Mouse (Mus musculus) kidney, postnatal 0 days (tissue): Measurements from ENCODE around the gene Setd1a. TPM values are rescaled to one million over a fixed set of nuclear protein-coding genes. Genes with fewer than 3 reads are reported as not detected.

Source experiments
- ATAC-seq: fragments of 200-750 bp; cut with Nextera tagmentation; replicated peaks from 2 replicates; pipeline ENCODE4 v1.8.0; 2017; ENCODE audit warnings: low read depth, moderate number of reproducible peaks, moderate TSS enrichment, moderate library complexity; ENCODE audit not compliant: low FRiP score
- DNase-seq: peaks from one replicate; pipeline ENCODE4 v3.0.0-alpha.2; 2016; ENCODE audit warnings: low spot score
- H3K27ac ChIP-seq: fragments of 300-500 bp; sonication (generic); 2 replicates; pipeline ENCODE4 v1.5.1; 2014; ENCODE audit warnings: mild to moderate bottlenecking
- H3K27me3 ChIP-seq: fragments of 300-500 bp; sonication (generic); 2 replicates; pipeline ENCODE4 v1.6.1; 2014; ENCODE audit warnings: low read length, mixed read lengths; ENCODE audit not compliant: insufficient read depth
- H3K36me3 ChIP-seq: fragments of 300-500 bp; sonication (generic); 2 replicates; pipeline ENCODE4 v1.6.1; 2014; ENCODE audit warnings: low read length, mixed read lengths; ENCODE audit not compliant: insufficient read depth
- H3K4me1 ChIP-seq: fragments of 300-500 bp; sonication (generic); replicated peaks from 2 replicates; pipeline ENCODE4 v1.6.1; 2014; ENCODE audit warnings: antibody characterized with exemption, low read length, mixed read lengths; ENCODE audit not compliant: insufficient read depth
- H3K4me2 ChIP-seq: fragments of 300-500 bp; sonication (generic); 2 replicates; pipeline ENCODE4 v1.6.1; 2014; ENCODE audit warnings: mild to moderate bottlenecking, low read length, moderate library complexity, mixed read lengths
- H3K4me3 ChIP-seq: fragments of 300-500 bp; sonication (generic); replicated peaks from 2 replicates; pipeline ENCODE4 v1.5.1; 2014; ENCODE audit warnings: low read depth, low read length
- H3K9ac ChIP-seq: fragments of 300-500 bp; sonication (generic); 2 replicates; pipeline ENCODE4 v1.6.1; 2014; ENCODE audit warnings: low read depth, low read length
- H3K9me3 ChIP-seq: fragments of 300-500 bp; sonication (generic); replicated peaks from 2 replicates; pipeline ENCODE4 v1.6.1; 2016; ENCODE audit warnings: low read length, inconsistent platforms, mixed read lengths
- CTCF ChIP-seq: IDR thresholded peaks from 2 replicates; pipeline ENCODE4 v1.5.1; 2016; ENCODE audit warnings: antibody characterized with exemption, low read depth, mild to moderate bottlenecking, moderate library complexity
- WGBS: fragments of 180-500 bp; shearing (Covaris S2); extraction: QIAGEN DNeasy Blood & Tissue Kit; methylation state at CpG from one replicate; pipeline ENCODE4 v1.1.7; 2014; 5-methylcytosine and 5-hydroxymethylcytosine counted together
- polyA plus RNA-seq: library from polyadenylated mRNA; unstranded; fragments of >200 nt; fragmentation: Nextera tagmentation; extraction: Ambion mirVana; gene quantifications from 2 replicates; pipeline ENCODE4 v1.2.1, GENCODE M21; 2015

Gene Setd1a
- polyA plus RNA-seq, 1 experiment from 2014 or later = 17.9 TPM

GRCm38 (mm10) chr7:127776878-127777473, 506 bp downstream of the Setd1a start:
- Histone ChIP-seq H3K36me3 (peaks cover 21% of the 10 kb centered on the region), H3K4me2 (peak overlapping the region; percentile 84), H3K9ac (peak overlapping the region; percentile 94), H3K4me1 (peaks cover 5% of the 10 kb centered on the region; the same call in 1 of the 2 replicates), H3K27me3 (no peaks in the 10 kb centered on the region), H3K9me3 (no peaks in the 10 kb centered on the region), H3K27ac (peak overlapping the region; percentile 98), H3K4me3 (peak overlapping the region; percentile 90)
- no peak for TF ChIP-seq CTCF
- ATAC-seq = peak; percentile 90
- DNase-seq = peak; percentile 98
- 0% methylated on average over 67 of the region's 70 CpGs for WGBS

GRCm38 (mm10) chr7:127777474-127778266, 1.2 kb downstream of the Setd1a start:
- H3K9me3 ChIP-seq = no peaks in the 10 kb centered on the region
- H3K4me3 ChIP-seq = peak overlapping the region; percentile 90
- H3K36me3 ChIP-seq = peaks cover 21% of the 10 kb centered on the region
- H3K4me1 ChIP-seq = peaks cover 5% of the 10 kb centered on the region; the same call in 1 of the 2 replicates
- peak overlapping the region; percentile 84 for H3K4me2 ChIP-seq
- H3K27ac ChIP-seq = peak overlapping the region; percentile 98
- 1% methylated on average over 58 of the region's 66 CpGs for WGBS
- DNase-seq (peak; percentile 56), ATAC-seq (peak; percentile 41)
- no peaks in the 10 kb centered on the region for H3K27me3 ChIP-seq
- H3K9ac ChIP-seq = peak overlapping the region; percentile 94
- no peak for TF ChIP-seq CTCF

DNA sequence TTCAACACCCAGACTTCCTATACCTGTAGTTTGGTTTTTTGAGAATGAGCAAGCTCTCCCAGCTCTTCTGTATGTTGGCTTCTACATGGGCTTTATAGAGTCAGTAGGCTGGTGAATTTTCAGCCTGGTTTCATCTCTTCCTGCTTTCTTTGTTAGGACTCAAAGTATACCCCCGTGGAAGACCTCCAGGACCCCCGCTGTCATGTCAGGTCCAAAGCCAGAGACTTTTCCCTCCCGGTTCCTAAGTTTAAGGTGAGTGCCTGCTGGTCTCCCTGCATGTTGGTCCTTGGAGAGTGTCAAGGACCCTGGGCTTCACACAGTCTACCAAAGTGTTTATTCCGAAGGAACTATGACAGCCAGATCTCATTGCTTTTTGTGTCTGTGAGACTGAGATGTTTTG, 1.9 kb downstream of the Setd1a start:
- Histone ChIP-seq H3K9ac (peak overlapping the region; percentile 94), H3K36me3 (peaks cover 21% of the 10 kb centered on the region), H3K4me3 (peak overlapping the region; percentile 90), H3K4me2 (peak overlapping the region; percentile 84), H3K27me3 (no peaks in the 10 kb centered on the region), H3K4me1 (peaks cover 5% of the 10 kb centered on the region; the same call in 1 of the 2 replicates), H3K9me3 (no peaks in the 10 kb centered on the region), H3K27ac (no peak overlapping the region)
- WGBS = 74% methylated on average over 4 of the region's 4 CpGs
- DNase-seq = no peak
- ATAC-seq = no peak
- TF ChIP-seq CTCF = no peak

GRCm38 (mm10) chr7:127785308-127785707, 8.8 kb downstream of the Setd1a start, which contains the start of gene Gm49388:
TSS of gene Gm49388 (plus strand) at chr7:127785608.
- ATAC-seq = no peak
- TF ChIP-seq CTCF = no peak
- H3K9me3 ChIP-seq = no peaks in the 10 kb centered on the region
- H3K4me3 ChIP-seq = no peak within 1 kb of the TSS
- peaks cover 77% of the 10 kb centered on the region for H3K36me3 ChIP-seq
- DNase-seq = no peak
- H3K9ac ChIP-seq = no peak within 1 kb of the TSS
- no peaks in the 10 kb centered on the region for H3K27me3 ChIP-seq
- H3K4me2 ChIP-seq = no peak within 1 kb of the TSS
- H3K4me1 ChIP-seq = no peaks in the 10 kb centered on the region
- H3K27ac ChIP-seq = no peak within 1 kb of the TSS
- WGBS = 93% methylated on average over 7 of the region's 7 CpGs

DNA sequence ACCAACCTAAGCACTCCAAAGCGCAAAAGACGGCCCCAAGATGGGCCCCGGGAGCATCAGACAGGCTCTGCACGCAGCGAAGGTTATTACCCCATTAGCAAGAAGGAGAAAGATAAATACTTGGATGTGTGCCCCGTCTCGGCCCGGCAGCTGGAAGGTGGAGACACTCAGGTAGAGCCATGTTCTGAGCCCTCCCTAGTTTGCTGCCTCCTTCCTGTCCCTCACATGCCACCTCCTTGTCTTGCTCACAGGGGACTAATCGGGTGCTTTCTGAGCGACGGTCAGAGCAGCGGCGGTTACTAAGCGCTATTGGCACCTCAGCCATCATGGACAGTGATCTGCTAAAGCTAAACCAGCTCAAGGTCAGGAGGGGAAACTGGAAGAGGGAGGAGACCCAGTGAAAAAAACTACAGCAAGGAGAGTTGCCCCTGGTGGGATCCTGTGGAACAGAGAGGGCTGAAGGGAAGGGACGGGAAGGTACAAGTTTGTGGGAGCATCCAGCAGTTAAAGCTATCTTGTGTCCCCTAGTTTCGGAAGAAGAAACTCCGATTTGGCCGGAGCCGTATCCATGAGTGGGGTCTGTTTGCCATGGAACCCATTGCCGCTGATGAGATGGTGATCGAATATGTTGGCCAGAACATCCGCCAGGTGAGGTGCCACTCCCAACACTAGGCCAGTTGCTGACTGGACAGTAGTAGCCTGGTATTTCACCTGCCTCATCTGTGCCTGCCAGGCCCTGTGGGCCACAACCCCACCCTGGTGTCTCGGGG, 20.8 kb downstream of the Setd1a start:
- ATAC-seq (no peak), DNase-seq (no peak)
- WGBS = 88% methylated on average over 23 of the region's 23 CpGs
- Histone ChIP-seq H3K27ac (no peak overlapping the region), H3K9ac (no peak overlapping the region), H3K4me1 (0 out of 2 replicates have a peak, but pooled peaks cover 5% of the 10 kb centered on the region), H3K4me3 (no peak overlapping the region), H3K9me3 (no peaks in the 10 kb centered on the region), H3K36me3 (peaks cover 63% of the 10 kb centered on the region), H3K27me3 (no peaks in the 10 kb centered on the region), H3K4me2 (no peak overlapping the region)
- no peak for TF ChIP-seq CTCF

DNA sequence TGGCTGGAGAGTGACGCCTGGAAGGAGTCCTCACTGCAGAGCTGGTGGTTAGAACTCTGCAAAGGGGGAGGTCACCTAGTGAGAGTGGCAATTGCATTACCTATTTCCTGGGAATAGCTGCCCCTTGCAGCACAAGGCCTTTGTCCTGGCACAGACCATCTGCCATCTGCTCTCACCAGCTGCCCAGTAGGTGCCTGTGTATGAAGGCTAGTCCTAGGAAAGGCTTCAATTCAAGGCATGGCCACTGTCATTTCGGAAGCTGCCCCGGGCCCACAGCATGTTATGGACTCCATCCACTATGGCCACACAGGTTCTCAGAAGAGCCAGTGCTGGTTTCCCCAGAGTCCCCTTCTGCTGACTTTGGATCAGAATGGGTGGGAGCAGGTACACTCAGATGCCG, 22.1 kb downstream of the Setd1a start:
- Histone ChIP-seq H3K9ac (no peak overlapping the region), H3K4me1 (0 out of 2 replicates have a peak, but pooled peaks cover 5% of the 10 kb centered on the region), H3K4me2 (no peak overlapping the region), H3K27me3 (no peaks in the 10 kb centered on the region), H3K4me3 (no peak overlapping the region), H3K27ac (no peak overlapping the region), H3K36me3 (peaks cover 50% of the 10 kb centered on the region), H3K9me3 (no peaks in the 10 kb centered on the region)
- WGBS = 91% methylated on average over 4 of the region's 4 CpGs
- no peak for TF ChIP-seq CTCF
- ATAC-seq = no peak
- DNase-seq = no peak
